Mouse (Mus musculus): Measurements from ENCODE around the gene Aida.
A peak's percentile ranks its signal among the peaks of the same experiment; 100 is the strongest.
"Not testable (repeated sequence)": the region's sequence is repeated elsewhere in the genome, so short reads cannot be mapped to it uniquely, and the experiment has no call there.

Gene Aida

GRCm38 (mm10) chr1:183315783-183316182 lies 19.4 kb downstream of the Aida start:
- no peak for DNase-seq (ENCODE audit: low spot score in 2 of 2)

DNA sequence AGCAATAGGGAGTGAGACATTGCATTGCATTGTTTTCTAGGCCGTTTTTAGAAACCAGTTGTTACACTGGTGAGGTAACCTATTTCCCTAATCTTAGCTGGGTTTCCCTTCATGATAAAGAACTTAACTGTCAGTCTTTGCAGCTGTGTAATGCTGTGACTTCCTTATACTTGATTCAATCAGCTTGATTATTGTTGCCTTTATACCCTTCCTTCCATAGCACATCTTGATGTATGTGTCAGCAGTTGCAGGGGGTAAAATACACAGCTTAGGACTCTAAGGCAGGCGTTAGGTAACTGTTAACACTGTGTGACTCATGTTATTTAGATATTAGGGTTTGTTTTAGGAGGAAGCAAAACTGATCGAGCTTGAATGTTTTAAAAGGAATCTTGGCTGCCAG lies 24.3 kb downstream of the Aida start:
- no peak for DNase-seq (ENCODE audit: low spot score in 2 of 2)

DNA sequence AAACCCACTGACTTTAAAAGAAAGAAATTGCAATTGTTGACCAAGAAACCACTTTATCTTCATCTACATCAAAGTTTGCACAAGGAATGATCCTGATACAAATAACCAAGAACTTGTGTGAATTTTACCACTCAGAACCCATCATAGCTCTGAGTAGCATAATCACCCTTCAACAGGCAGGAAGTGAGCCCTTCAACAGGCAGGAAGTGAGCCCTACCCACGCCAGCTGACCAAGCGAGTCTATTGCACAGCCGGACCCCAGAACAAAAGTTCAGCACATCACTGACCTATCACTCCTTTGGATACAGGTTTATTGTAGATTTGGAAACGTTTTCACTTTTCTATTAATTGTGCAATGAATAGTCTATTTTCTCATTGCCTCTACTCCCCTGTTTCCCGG lies 26.1 kb downstream of the Aida start:
- not testable (repeated sequence) for DNase-seq (ENCODE audit: low spot score in 2 of 2)

DNA sequence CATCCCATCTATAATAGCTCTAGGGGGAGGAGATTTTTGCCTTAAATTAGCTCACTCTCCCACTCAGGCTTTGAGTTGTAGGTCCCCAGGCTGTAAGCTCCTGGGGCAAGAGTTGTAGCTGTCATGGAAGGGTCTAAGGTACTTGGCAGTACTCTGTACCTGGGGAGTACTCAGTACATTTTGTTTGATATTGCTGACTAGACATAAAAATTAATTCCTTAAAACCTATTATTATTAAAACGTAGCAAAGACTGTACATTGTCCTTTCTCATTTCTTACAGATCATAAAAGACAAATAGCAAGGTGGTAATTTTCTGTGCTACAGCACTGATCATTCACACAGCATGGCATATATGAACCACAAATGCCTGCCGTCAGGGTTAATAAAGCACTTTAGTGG lies 27.5 kb downstream of the Aida start:
- no peak for DNase-seq (ENCODE audit: low spot score in 2 of 2)

DNA sequence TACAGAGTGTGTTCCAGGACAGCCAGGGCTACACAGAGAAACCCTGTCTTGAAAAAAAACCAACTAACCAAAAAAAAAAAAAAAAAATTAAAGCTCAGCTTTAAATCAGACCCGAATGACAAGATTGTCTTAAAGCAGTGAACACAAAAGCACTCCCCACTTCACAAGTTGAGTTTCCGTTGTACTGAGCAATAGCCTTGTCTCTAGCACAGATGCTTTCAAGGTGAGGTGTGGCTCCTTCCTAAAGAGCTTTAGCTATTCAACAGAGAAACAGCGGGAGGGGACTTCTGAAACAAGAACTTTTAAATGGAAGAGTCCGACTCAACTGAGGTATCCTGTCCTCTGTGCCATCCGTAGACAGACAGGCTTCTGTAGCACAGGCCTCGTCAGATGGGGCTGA lies 28.0 kb downstream of the Aida start:
- DNase-seq (ENCODE audit: low spot score in 2 of 2), result no peak

DNA sequence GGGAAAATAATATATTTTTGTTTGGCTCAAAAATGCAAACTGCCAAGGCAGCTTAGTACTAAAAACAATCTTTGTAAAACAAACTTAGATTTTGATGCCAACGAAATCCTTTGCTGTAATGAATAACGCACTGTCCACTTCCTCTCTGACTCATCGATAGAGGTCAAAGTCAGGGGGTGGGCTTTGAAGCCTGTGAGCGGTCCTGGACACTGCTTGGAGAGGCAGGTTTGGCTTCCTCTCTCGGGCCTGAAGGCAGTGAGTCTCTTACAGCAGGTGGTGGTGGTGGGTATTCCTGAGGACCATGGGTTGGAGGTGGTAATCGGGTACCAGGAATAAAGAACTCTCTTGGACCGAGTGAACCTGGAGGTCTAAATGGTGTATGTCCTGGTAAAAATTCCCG lies 30.8 kb downstream of the Aida start:
- DNase-seq (ENCODE audit: low spot score in 2 of 2), result no peak

- not testable (repeated sequence) for DNase-seq (ENCODE audit: low spot score in 2 of 2)
Observed at GRCm38 (mm10) chr1:183342902-183343301, 46.5 kb downstream of the Aida start.

DNA sequence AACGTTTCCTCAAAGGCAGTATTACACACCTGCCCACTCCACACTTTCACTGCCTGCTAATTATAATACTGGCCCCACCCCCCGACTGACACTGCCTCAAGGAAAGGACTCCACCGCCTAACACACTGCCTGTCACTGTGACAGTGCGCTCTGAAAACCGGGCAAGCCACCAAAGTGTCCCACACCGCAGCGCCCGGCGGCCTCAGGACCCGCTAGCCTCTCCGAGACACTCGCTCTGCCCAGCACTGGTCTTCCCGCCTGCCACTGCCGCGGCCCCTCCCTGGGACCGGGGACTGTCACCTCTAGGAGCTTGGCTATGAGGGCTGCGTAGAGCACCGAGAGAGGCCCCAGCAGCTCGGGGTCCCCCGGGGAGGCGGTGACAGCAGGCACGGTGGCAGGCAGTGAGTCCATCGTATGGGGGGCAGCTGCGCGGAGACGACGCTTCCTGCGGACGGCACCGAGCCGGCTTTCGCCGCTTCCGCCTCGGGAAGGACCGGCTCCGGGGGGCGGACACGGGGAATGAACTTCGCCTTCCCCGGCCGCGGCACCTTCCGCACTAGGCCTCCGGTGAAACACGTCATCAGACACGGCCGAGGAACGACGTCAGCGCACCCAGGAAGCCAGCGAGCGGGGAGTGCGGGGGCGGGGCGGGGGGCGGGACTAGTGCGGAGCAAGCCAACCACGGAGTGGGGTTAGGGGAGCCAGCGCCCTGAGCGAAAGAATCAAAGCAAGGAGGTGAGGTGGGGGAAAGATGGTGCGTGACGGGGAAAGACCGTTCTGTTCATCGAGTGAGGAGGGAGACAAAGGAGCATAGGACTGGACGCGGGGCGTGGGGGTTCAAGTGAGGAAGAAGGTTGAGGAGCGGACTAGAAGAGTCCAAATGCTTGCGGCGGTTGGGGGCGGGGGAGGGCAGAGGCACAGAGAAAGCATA lies 48.8 kb downstream of the Aida start:
- DNase-seq (ENCODE audit: low spot score in 2 of 2), result peak; percentile 87 to 89

DNA sequence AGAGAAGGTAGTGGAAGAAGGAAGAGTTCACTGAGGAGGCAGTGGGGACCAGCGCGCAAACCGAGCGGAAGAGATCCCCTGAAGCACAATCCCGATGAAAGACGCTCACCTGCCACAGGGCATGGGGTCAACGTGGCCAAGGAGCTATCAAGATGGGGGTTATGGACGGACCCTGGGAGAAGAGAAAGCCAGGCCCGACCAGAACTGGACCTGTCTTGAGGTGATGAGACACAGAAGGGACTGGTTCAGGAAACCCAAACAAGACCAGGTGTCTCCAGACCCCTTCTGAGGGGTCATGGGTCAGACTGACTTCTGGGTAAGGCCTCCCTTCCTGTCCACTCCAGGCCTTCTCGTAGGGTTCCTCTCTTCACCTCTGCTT lies 49.4 kb downstream of the Aida start:
- no peak for DNase-seq (ENCODE audit: low spot score in 2 of 2)

- peak; percentile 31 to 47 for DNase-seq (ENCODE audit: low spot score in 2 of 2)
Observed at GRCm38 (mm10) chr1:183349840-183350239, 53.5 kb downstream of the Aida start.

- DNase-seq (ENCODE audit: low spot score in 2 of 2), result no peak
Observed at GRCm38 (mm10) chr1:183358901-183359300, 62.5 kb downstream of the Aida start.

- no peak for DNase-seq (ENCODE audit: low spot score in 2 of 2)
Observed at GRCm38 (mm10) chr1:183362301-183362700, 65.9 kb downstream of the Aida start.

GRCm38 (mm10) chr1:183362729-183363576 lies 66.6 kb downstream of the Aida start:
- DNase-seq (ENCODE audit: low spot score in 2 of 2), result no peak

GRCm38 (mm10) chr1:183363577-183363867 lies 67.1 kb downstream of the Aida start:
- no peak for DNase-seq (ENCODE audit: low spot score in 2 of 2)

DNA sequence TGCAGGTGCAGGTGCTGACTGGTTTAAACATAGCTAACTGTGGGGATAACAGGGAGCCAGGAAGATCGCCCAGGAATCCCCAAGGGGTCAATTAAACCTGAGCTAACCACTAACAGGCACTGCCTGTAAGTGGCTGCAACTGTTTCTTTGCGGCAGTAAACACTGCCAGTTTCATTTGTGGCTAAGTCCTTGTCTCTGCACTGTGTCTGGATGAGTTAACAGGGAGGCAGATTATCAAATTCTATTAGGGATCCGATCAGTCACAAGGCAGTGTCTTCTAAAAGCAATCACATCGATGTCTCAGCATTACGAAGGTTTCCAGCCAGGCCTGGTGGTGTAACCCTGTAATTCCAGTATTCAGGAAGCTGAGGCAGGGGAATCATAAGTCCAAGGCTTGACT lies 70.0 kb downstream of the Aida start:
- DNase-seq (ENCODE audit: low spot score in 2 of 2), result no peak

DNA sequence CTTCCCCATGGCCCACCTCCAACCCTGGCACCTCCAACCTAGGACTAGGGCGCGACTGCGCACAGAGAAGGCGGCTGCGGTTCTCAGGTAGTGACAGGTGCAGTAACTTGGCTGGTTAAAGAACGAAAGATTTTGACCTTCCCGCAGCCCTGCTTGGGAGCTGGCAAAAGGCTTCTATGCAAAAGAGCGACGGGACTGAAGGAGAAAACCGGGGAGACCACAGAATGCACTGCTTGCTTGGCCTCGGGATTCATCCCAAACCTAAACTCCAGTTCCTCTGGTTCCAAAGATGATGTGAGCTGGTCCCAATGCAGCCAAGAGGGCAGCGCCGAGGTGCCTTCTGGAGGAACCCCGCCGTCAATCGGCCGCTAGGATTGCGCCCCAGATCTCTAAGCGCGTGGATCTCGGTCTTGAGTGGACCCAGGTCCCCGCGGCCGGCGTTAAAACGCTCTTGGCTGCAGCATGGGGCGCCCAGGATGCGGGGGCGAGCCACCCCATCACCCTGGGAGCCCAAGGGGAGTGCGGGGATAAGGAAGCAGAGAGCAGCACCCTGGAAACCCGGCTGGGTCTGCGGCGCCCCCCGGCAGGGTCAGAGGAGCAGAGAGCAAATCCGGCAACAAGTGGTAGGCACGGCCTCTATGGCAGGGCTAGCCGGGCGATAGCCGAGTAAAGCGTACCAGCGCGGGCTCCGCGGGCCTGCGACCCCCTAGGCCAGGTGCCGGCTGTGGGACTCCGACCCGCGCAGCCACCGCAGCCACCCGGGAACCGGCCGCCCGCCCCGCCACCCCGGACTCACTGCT lies 72.4 kb downstream of the Aida start:
- DNase-seq (ENCODE audit: low spot score in 2 of 2), result no peak

- peak; percentile 91 to 93 for DNase-seq (ENCODE audit: low spot score in 2 of 2)
Observed at GRCm38 (mm10) chr1:183369427-183370014, 73.1 kb downstream of the Aida start, which contains the start of gene Mia3. Gene Mia3 (minus strand): TSS chr1:183369553.

GRCm38 (mm10) chr1:183374728-183375127 lies 78.3 kb downstream of the Aida start:
- no peak for DNase-seq (ENCODE audit: low spot score in 2 of 2)

Measured in spleen, postnatal 36 days (tissue).